Mouse (Mus musculus) lung, embryonic 14.5 days (tissue): ENCODE measurements around the gene Tjp3. TPM values are rescaled to one million over a fixed set of nuclear protein-coding genes. Genes with fewer than 3 reads are reported as not detected.

ENCODE experiments used
- ATAC-seq: fragments of 200-750 bp; cut with Nextera tagmentation; 2 replicates; pipeline ENCODE4 v1.8.0; 2017; ENCODE audit warnings: mild to moderate bottlenecking, moderate TSS enrichment, moderate library complexity; ENCODE audit not compliant: insufficient read depth
- DNase-seq: peaks from one replicate; pipeline ENCODE4 v3.0.0-alpha.2; 2015
- H3K27ac ChIP-seq: fragments of 300-500 bp; sonication (generic); 2 replicates; pipeline ENCODE4 v1.5.1; 2014; ENCODE audit warnings: low read depth, mild to moderate bottlenecking, moderate library complexity
- H3K27me3 ChIP-seq: fragments of 300-500 bp; sonication (generic); 2 replicates; pipeline ENCODE4 v1.6.1; 2014; ENCODE audit warnings: low read length, control low read depth; ENCODE audit not compliant: insufficient read depth
- H3K36me3 ChIP-seq: fragments of 300-500 bp; sonication (generic); 2 replicates; pipeline ENCODE4 v1.6.1; 2014; ENCODE audit warnings: control low read depth; ENCODE audit not compliant: insufficient read depth
- H3K4me1 ChIP-seq: fragments of 300-500 bp; sonication (generic); 2 replicates; pipeline ENCODE4 v1.6.1; 2014; ENCODE audit warnings: antibody characterized with exemption, control low read depth; ENCODE audit not compliant: insufficient read depth
- H3K4me2 ChIP-seq: fragments of 300-500 bp; sonication (generic); 2 replicates; pipeline ENCODE4 v1.6.1; 2014; ENCODE audit warnings: mild to moderate bottlenecking
- H3K4me3 ChIP-seq: fragments of 300-500 bp; sonication (generic); 2 replicates; pipeline ENCODE4 v1.5.1; 2014; ENCODE audit warnings: low read depth, low read length
- H3K9ac ChIP-seq: fragments of 300-500 bp; sonication (generic); 2 replicates; pipeline ENCODE4 v1.6.1; 2014
- H3K9me3 ChIP-seq: fragments of 300-500 bp; sonication (generic); 2 replicates; pipeline ENCODE4 v1.6.1; 2016; ENCODE audit warnings: low read depth, low read length, control low read depth
- CTCF ChIP-seq: IDR thresholded peaks from 2 replicates; pipeline ENCODE4 v1.5.1; 2016; ENCODE audit warnings: antibody characterized with exemption, low read depth
- WGBS: fragments of 180-500 bp; shearing (Covaris S2); extraction: QIAGEN DNeasy Blood & Tissue Kit; methylation state at CpG from one replicate; pipeline ENCODE4 v1.1.7; 2014; 5-methylcytosine and 5-hydroxymethylcytosine counted together
- polyA plus RNA-seq: library from polyadenylated mRNA; unstranded; fragments of >200 nt; fragmentation: Nextera tagmentation; extraction: Ambion mirVana; gene quantifications from 2 replicates; pipeline ENCODE4 v1.2.1, GENCODE M21; 2014

Tjp3 gene
- polyA plus RNA-seq, 1 experiment from 2014 or later: 17.2 TPM

DNA sequence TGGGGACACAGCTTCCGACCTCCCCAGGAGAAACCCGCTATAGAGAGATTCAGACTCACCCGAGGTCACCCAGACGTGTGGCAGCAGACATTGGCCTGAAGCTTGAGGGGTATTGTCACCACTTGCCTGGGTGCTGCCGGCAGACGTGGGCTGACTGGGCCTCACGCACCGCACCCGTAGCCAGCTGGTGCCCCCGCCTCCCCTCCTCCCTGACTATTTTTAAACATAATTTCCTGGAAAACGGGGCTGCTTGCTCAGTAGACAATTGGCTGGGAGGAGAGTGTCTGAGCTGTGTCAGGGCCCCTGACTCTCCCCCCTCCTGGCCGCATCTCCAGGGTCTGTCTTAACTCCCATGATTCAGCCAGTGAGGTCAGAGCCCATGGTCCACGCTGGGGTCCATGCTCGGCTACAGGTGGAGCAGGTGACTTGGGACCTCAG, 11.4 kb upstream of the Tjp3 start:
- H3K4me3 ChIP-seq: no peak overlapping the region
- no peaks in the 10 kb centered on the region for H3K9me3 ChIP-seq
- no peak for ATAC-seq
- WGBS: 47% methylated on average over 14 of the region's 14 CpGs
- no peak for TF ChIP-seq CTCF
- no peak overlapping the region for H3K27ac ChIP-seq
- H3K4me2 ChIP-seq: peak overlapping the region; percentile 3; the same call in 1 of the 2 replicates
- H3K36me3 ChIP-seq: peaks cover 23% of the 10 kb centered on the region
- no peak overlapping the region for H3K9ac ChIP-seq
- H3K27me3 ChIP-seq: no peaks in the 10 kb centered on the region
- no peaks in the 10 kb centered on the region for H3K4me1 ChIP-seq
- DNase-seq: no peak

DNA sequence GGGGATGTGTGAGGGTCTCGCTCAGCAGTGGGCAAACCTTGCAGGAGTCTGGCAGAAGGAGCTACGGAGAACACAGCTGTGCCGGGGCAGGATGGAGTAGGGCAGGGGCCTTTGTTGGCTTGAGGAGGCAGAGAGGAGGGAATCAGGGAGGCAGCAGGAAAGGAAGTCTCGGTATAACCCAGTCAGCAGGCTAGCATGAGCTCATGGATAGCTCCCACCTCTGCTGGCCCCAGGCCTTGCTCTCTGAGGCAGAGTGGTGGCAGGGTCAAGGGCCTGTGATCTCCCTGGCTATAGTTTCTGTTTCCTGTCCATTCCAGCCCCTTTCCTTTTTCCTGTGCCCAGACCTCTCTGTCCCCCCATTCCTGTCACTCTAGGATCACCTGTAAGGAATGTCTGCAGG, 10.9 kb upstream of the Tjp3 start:
- ATAC-seq (no peak), DNase-seq (no peak)
- peak overlapping the region; percentile 29; the same call in 1 of the 2 replicates for H3K9ac ChIP-seq
- no peak overlapping the region for H3K4me3 ChIP-seq
- no peaks in the 10 kb centered on the region for H3K9me3 ChIP-seq
- no peaks in the 10 kb centered on the region for H3K27me3 ChIP-seq
- no peak overlapping the region for H3K4me2 ChIP-seq
- no peak for TF ChIP-seq CTCF
- WGBS: 61% methylated on average over 4 of the region's 4 CpGs
- H3K27ac ChIP-seq: peak overlapping the region; percentile 65
- no peaks in the 10 kb centered on the region for H3K4me1 ChIP-seq
- H3K36me3 ChIP-seq: peaks cover 18% of the 10 kb centered on the region

DNA sequence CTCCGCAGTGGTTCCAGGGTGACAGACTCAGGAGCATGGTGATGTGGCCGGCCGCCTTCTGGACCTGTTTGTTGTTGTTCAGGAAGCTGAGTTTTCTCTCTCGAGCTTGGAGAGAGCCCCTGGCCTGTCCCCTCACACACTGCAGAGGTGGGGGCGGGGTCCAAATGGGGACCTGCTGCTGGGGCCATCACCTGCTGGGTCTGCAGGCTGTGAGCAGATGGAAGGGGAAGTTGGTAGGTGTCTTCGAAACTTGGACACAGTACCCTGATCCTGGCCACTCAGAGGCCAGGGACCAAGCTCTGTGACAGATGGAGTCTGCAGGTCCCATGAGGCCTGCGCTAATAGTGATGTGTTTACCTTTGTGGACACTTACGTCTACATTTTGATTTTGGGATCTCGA, 9.9 kb upstream of the Tjp3 start:
- peaks cover 8% of the 10 kb centered on the region for H3K36me3 ChIP-seq
- H3K4me3 ChIP-seq: no peak overlapping the region
- no peaks in the 10 kb centered on the region for H3K4me1 ChIP-seq
- H3K9me3 ChIP-seq: no peaks in the 10 kb centered on the region
- no peaks in the 10 kb centered on the region for H3K27me3 ChIP-seq
- DNase-seq: no peak
- ATAC-seq: no peak
- no peak overlapping the region for H3K9ac ChIP-seq
- no peak overlapping the region for H3K4me2 ChIP-seq
- TF ChIP-seq CTCF: no peak
- WGBS: 71% methylated on average over 9 of the region's 9 CpGs
- H3K27ac ChIP-seq: no peak overlapping the region

DNA sequence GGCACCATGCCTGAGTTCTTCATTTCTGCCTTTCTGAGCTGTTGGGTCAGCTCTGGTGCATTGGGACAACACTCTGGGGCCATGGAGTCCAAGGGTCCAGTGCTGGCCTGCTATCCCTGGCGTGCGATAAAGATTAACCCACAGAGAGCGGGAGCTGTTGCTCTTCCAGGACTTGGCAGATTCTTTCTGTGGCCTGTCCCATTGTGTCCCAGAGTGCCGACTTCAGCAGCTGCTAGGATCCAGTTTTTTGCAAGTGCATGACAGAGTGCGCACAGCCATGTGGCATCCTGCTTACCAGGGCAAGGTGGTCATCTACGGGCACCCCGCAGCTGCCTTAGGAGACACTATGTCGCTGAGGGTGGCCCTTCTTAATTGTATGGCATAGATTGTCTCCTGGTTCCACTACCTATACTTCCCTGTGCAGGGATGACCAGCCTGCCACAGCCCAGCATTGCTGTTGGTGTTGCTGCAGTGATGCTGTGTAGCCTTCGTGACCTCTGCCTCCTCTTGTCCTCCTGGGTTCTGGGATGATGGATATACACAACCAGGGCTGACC, 9.0 kb upstream of the Tjp3 start:
- H3K9me3 ChIP-seq: no peaks in the 10 kb centered on the region
- 0 out of 2 replicates have a peak overlapping the region, but pooled peaks have one; percentile 9 for H3K9ac ChIP-seq
- H3K4me3 ChIP-seq: no peak overlapping the region
- DNase-seq: no peak
- no peaks in the 10 kb centered on the region for H3K27me3 ChIP-seq
- no peak overlapping the region for H3K27ac ChIP-seq
- no peak for ATAC-seq
- H3K36me3 ChIP-seq: peaks cover 2% of the 10 kb centered on the region; the same call in 1 of the 2 replicates
- no peaks in the 10 kb centered on the region for H3K4me1 ChIP-seq
- TF ChIP-seq CTCF: no peak
- no peak overlapping the region for H3K4me2 ChIP-seq
- WGBS: 75% methylated on average over 9 of the region's 9 CpGs

DNA sequence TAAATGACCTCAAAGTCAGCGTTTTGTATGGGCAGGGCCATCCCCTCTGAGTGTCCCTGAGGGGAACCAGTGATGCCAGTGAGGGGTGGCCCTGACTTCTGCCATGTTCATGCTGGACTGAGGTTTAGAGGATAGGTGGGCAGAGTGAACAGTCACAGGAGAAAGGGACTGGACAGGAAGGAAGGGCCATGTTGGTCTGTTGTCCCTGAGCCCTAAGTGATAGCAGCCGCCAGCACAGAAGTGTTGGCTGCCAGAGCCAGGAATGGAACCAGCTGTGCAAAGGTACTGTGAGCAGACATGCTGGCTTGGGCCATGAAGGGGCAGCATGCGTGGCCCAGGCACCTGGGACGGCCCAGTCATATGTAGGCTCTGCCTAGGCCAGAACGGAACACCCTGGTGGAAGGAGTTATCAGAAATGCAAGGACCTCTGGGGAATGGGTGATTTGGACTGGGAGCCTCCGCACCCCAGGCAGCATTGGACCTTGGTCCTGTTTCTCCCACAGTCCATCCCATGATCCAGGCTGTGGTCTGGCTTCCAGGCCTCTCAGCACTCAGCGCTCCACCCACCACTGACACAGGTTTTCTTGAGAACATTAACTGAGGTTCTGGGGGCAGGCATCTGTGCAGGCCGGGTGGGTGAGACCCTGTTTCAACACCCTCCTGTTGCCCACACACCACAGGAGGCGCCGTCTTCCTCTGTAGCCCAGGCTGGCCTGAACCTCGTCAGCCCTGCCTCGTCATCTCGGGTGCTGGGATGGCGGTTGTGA, 8.4 kb upstream of the Tjp3 start:
- no peak overlapping the region for H3K27ac ChIP-seq
- H3K4me1 ChIP-seq: no peaks in the 10 kb centered on the region
- no peaks in the 10 kb centered on the region for H3K27me3 ChIP-seq
- no peak overlapping the region for H3K9ac ChIP-seq
- DNase-seq: no peak
- H3K9me3 ChIP-seq: no peaks in the 10 kb centered on the region
- no peak for TF ChIP-seq CTCF
- no peak overlapping the region for H3K4me3 ChIP-seq
- no peak for ATAC-seq
- H3K4me2 ChIP-seq: no peak overlapping the region
- WGBS: 82% methylated on average over 14 of the region's 14 CpGs
- H3K36me3 ChIP-seq: peaks cover 5% of the 10 kb centered on the region; the same call in 1 of the 2 replicates

DNA sequence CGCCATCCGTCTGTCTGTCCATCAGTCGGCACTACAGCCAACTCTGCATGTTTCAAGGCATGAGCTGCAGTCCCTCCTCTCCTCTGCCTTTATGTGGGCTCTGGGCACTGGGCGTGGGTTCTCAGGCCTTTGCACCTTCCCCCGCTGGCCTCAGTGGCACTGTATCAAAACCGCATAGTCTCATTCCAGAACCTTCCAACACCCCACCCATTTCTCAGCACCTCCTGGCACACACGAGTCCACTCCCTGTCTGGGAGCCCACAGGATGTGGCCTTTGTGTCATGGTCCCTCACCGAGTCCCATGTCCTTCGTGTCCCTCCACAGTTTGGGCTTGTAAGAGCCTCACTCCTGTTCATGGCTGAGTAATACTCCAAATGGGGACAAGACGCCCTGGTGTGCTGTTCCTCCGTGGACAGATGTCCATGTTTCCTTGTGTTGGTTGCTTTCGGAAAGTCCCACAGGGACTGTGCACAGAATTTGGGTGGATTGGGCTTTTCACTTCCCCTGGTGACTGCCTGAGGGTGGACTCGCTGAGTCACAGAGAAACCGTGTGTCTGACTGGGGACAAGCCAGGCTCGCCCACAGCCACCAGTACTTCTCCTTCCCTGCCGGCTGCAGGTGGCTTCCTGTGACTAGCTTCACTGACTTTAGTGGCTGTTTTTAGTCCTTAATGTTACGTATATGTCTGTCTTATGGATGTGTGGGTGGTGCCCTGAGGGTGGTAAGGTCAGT, 7.2 kb upstream of the Tjp3 start:
- WGBS: 91% methylated on average over 17 of the region's 17 CpGs
- H3K27ac ChIP-seq: no peak overlapping the region; the same call in 1 of the 2 replicates
- ATAC-seq: no peak
- no peaks in the 10 kb centered on the region for H3K27me3 ChIP-seq
- H3K9ac ChIP-seq: no peak overlapping the region
- H3K36me3 ChIP-seq: peaks cover 5% of the 10 kb centered on the region; the same call in 1 of the 2 replicates
- peaks cover 11% of the 10 kb centered on the region for H3K4me1 ChIP-seq
- no peak overlapping the region for H3K4me3 ChIP-seq
- no peaks in the 10 kb centered on the region for H3K9me3 ChIP-seq
- no peak for TF ChIP-seq CTCF
- no peak overlapping the region for H3K4me2 ChIP-seq
- DNase-seq: no peak

DNA sequence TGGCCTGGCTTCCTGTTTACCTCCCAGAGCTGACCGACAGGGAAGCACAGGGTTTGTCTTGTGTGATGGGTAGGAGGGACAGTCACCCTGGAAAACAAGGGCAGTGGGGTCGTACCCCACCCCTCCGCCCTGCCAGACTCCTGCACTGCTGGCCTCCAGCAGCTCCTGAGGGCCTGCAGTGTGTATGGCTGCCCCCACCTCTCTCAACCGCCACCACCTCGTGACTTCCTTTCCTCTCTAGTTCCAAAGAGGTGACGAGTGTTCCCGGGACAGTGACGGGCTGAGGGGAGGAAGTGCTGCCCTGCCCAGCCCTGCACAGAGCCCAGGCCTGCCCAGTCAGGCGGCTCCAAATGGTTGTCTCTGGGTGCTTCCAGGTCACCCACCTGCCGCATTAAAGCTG, 6.5 kb upstream of the Tjp3 start:
- Histone ChIP-seq H3K4me3 (no peak overlapping the region), H3K4me2 (peak overlapping the region; percentile 29; the same call in 1 of the 2 replicates), H3K27ac (peak overlapping the region; percentile 59; the same call in 1 of the 2 replicates), H3K36me3 (peaks cover 5% of the 10 kb centered on the region; the same call in 1 of the 2 replicates), H3K9me3 (no peaks in the 10 kb centered on the region), H3K27me3 (no peaks in the 10 kb centered on the region), H3K9ac (no peak overlapping the region), H3K4me1 (peaks cover 12% of the 10 kb centered on the region)
- no peak for ATAC-seq
- no peak for TF ChIP-seq CTCF
- DNase-seq: peak; percentile 46
- 41% methylated on average over 10 of the region's 10 CpGs for WGBS
